ENCODE assay signal across 9 mouse cellular contexts in the genomic region with DNA sequence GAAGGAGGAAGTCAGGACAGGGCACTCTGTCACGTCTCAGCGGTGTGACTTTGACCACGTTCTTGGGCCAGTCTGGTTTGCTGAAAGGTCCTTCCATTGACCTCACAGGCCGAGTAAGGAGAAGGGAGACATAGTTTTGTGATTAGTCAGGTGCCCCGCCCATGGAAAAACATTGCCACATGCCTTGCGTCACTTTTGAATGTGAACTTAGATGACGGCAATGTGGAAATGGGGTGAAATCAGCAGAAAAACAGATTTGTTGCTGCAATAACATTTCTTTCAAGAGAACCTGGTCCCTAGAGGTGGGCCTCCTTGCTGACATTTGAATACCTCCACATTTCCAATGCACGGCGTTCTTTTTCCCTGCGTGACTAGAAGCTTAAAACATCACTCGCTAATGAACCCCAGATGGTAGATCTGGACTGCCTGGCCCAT. TPM values are rescaled to one million over a fixed set of nuclear protein-coding genes. Genes with fewer than 3 reads are reported as not detected.
DNase-seq lines count a peak whose midpoint lies in the region; ATAC-seq lines count a peak whose summit lies in the region.
"Had no signal": no experiment of that assay in that cellular context is flagged by ENCODE, and none has a peak within 500 bp of the region (broad histone marks: within the 10 kb centered on the region; RNA-seq: fewer than 3 reads in every experiment).

No protein-coding gene starts in this region.

- H3K27me3 ChIP-seq in heart, embryonic 10.5 days (ENCODE audit: insufficient read depth, poor library complexity, severe bottlenecking): peaks cover 7% of the 10 kb centered on the region; the same call in 1 of the 2 replicates

- ATAC-seq in megakaryocyte, adult 5-6 weeks (ENCODE audit: poor library complexity, severe bottlenecking): peak; percentile 47

- no peaks in the 10 kb centered on the region for H3K36me3 ChIP-seq in heart, embryonic 10.5 days

- no peaks in the 10 kb centered on the region for H3K9me3 ChIP-seq in heart, embryonic 10.5 days

- DNase-seq in kidney, postnatal 25 days: peak; percentile 16 to 51
- no peak for DNase-seq in kidney, postnatal 14 days
- DNase-seq in adrenal gland, postnatal 36 days: peak; percentile 31 to 77
- no peak for DNase-seq in heart, embryonic 10.5 days (ENCODE audit: low spot score)
- DNase-seq in layer of hippocampus, adult 18-20 months (ENCODE audit: low spot score in 2 of 2): no peak
- no peak for DNase-seq in cerebellum, postnatal 14 days
- DNase-seq in right cerebral cortex, postnatal 4 days: no peak

- 58% methylated on average over 11 of the region's 11 CpGs for WGBS in heart, embryonic 10.5 days

- peak overlapping the region; percentile 33 for H3K27ac ChIP-seq in heart, embryonic 10.5 days
- H3K27ac ChIP-seq: kidney, postnatal 0 days had no signal

- H3K4me3 ChIP-seq in heart, embryonic 10.5 days: no peak overlapping the region

- H3K4me1 ChIP-seq in heart, embryonic 10.5 days: peaks cover 42% of the 10 kb centered on the region

RNA-seq across cellular contexts. Expression of a gene that starts 30.9 kb away (rescaled TPM):
- 100 to 1,000 TPM; 131 to 146 TPM for total RNA-seq in adrenal gland, postnatal 36 days (2021)
- 24.7 and 25.5 TPM in 2 replicates for polyA plus RNA-seq in heart, embryonic 10.5 days (2016; fragmentation: Nextera tagmentation; extraction: Ambion mirVana)
- total RNA-seq in megakaryocyte, adult 5-6 weeks (2015): not detected in 2 replicates
- total RNA-seq in megakaryocyte, adult 5-6 weeks (2017): not detected in 2 replicates
- 10 to 100 TPM; 15.5 to 15.9 TPM for total RNA-seq in layer of hippocampus, adult 18-20 months (2021)

Comparison
In these comparisons a context has a peak if more than half of its experiments do, and no peak if none do; other contexts are left out.
1. DNase-seq: peak in kidney, postnatal 25 days (2 of 2) and adrenal gland, postnatal 36 days (2 of 2); none in kidney, postnatal 14 days (single experiment), heart, embryonic 10.5 days (single experiment), layer of hippocampus, adult 18-20 months (0 of 2), cerebellum, postnatal 14 days (0 of 2) and right cerebral cortex, postnatal 4 days (single experiment).
2. RNA of a gene that starts 30.9 kb away (total RNA-seq): 131 to 146 TPM in adrenal gland, postnatal 36 days and 15.5 to 15.9 TPM in layer of hippocampus, adult 18-20 months; not detected in megakaryocyte, adult 5-6 weeks; every median in the first group is over 10 times any median in the second.